Mouse (Mus musculus) neural tube, embryonic 15.5 days (tissue): ENCODE results near the gene Ppp4r1. TPM values are rescaled to one million over a fixed set of nuclear protein-coding genes. Genes with fewer than 3 reads are reported as not detected.

ENCODE experiments used
- ATAC-seq: fragments of 200-750 bp; cut with Nextera tagmentation; 2 replicates; pipeline ENCODE4 v1.8.0; 2017; ENCODE audit warnings: mild to moderate bottlenecking, moderate TSS enrichment, moderate library complexity; ENCODE audit not compliant: low FRiP score
- H3K27ac ChIP-seq: fragments of 300-500 bp; sonication (generic); replicated peaks from 2 replicates; pipeline ENCODE4 v1.5.1; 2015; ENCODE audit warnings: mild to moderate bottlenecking, inconsistent platforms
- H3K27me3 ChIP-seq: fragments of 300-500 bp; sonication (generic); replicated peaks from 2 replicates; pipeline ENCODE4 v1.6.1; 2015; ENCODE audit warnings: inconsistent platforms
- H3K36me3 ChIP-seq: fragments of 300-500 bp; sonication (generic); 2 replicates; pipeline ENCODE4 v1.6.1; 2015; ENCODE audit warnings: inconsistent platforms
- H3K4me1 ChIP-seq: fragments of 300-500 bp; sonication (generic); 2 replicates; pipeline ENCODE4 v1.6.1; 2015; ENCODE audit warnings: inconsistent platforms
- H3K4me2 ChIP-seq: fragments of 300-500 bp; sonication (generic); 2 replicates; pipeline ENCODE4 v1.6.1; 2015; ENCODE audit warnings: inconsistent platforms, mild to moderate bottlenecking, moderate library complexity
- H3K4me3 ChIP-seq: fragments of 300-500 bp; sonication (generic); replicated peaks from 2 replicates; pipeline ENCODE4 v1.5.1; 2015; ENCODE audit warnings: mild to moderate bottlenecking, inconsistent platforms
- H3K9ac ChIP-seq: fragments of 300-500 bp; sonication (generic); replicated peaks from 2 replicates; pipeline ENCODE4 v1.6.1; 2015; ENCODE audit warnings: mild to moderate bottlenecking, inconsistent platforms
- H3K9me3 ChIP-seq: fragments of 300-500 bp; sonication (generic); replicated peaks from 2 replicates; pipeline ENCODE4 v1.6.1; 2016; ENCODE audit warnings: inconsistent platforms
- WGBS: fragments of 180-500 bp; shearing (Covaris S2); methylation state at CpG from one replicate; pipeline ENCODE4 v1.1.7; 2015; ENCODE audit warnings: mixed read lengths; 5-methylcytosine and 5-hydroxymethylcytosine counted together
- polyA plus RNA-seq: library from polyadenylated mRNA; unstranded; fragments of >200 nt; fragmentation: Nextera tagmentation; extraction: Ambion mirVana; gene quantifications from 2 replicates; pipeline ENCODE4 v1.2.1, GENCODE M21; 2015

Ppp4r1 gene
- polyA plus RNA-seq, 1 experiment from 2014 or later = 36.3 TPM

DNA sequence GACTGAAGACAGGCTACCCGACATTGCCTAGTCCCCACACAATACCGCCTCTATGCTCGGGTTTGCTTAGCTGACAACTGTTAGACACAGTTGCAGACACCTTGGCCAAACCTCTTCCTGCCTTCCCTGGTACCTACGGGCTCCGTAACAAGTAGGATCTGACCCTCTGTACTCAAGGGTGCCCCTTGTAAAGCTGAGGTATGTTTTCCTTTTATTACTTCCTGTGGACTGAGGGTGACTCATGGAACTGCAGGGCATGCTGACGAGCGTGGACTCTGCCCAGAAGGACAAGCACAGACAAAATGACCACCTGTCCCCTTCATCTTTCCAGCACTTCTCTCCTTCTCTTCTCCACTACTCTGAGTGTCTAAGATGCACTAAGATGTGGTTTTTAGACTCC is 7.9 kb upstream of the Ppp4r1 start:
- no peak for ATAC-seq
- H3K4me3 ChIP-seq = no peak overlapping the region
- no peak overlapping the region for H3K9ac ChIP-seq
- peaks cover 28% of the 10 kb centered on the region for H3K4me1 ChIP-seq
- 71% methylated on average over 7 of the region's 7 CpGs for WGBS
- H3K36me3 ChIP-seq = no peaks in the 10 kb centered on the region
- no peaks in the 10 kb centered on the region for H3K27me3 ChIP-seq
- H3K9me3 ChIP-seq = no peaks in the 10 kb centered on the region
- no peak overlapping the region for H3K4me2 ChIP-seq
- H3K27ac ChIP-seq = no peak overlapping the region

DNA sequence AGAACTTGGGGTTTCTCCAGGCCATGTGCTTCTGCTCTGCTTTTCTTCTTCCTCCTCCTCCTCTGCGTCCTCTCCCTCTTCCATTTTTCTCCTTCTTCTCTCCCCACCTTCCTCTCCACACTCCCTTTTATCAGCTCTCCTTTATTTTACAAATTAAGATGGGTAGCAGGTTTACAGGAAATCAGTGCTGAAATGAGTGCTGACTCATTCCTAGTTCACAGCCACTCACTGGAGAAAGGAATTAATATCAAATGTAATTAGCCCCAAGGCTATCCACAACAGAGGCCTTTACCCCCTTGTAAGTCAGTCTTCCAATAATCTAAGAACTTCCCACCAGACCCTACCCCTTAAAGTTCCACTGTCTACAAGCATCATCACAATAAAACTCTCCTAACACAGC is 6.1 kb upstream of the Ppp4r1 start:
- Histone ChIP-seq H3K27me3 (no peaks in the 10 kb centered on the region), H3K27ac (no peak overlapping the region), H3K4me2 (no peak overlapping the region), H3K4me1 (peaks cover 14% of the 10 kb centered on the region), H3K9me3 (no peaks in the 10 kb centered on the region), H3K9ac (no peak overlapping the region), H3K4me3 (no peak overlapping the region), H3K36me3 (no peaks in the 10 kb centered on the region)
- ATAC-seq = no peak
- 79% methylated on average over 1 of the region's 1 CpGs for WGBS

GRCm38 (mm10) chr17:65777461-65777860 is 4.9 kb upstream of the Ppp4r1 start:
- Histone ChIP-seq H3K4me2 (no peak overlapping the region), H3K36me3 (no peaks in the 10 kb centered on the region), H3K9me3 (no peaks in the 10 kb centered on the region), H3K27ac (no peak overlapping the region), H3K4me1 (peaks cover 16% of the 10 kb centered on the region), H3K4me3 (no peak overlapping the region), H3K9ac (no peak overlapping the region), H3K27me3 (no peaks in the 10 kb centered on the region)
- ATAC-seq = no peak
- 90% methylated on average over 4 of the region's 4 CpGs for WGBS

- Histone ChIP-seq H3K27me3 (no peaks in the 10 kb centered on the region), H3K36me3 (0 out of 2 replicates have a peak, but pooled peaks cover 3% of the 10 kb centered on the region), H3K4me3 (no peak overlapping the region), H3K4me2 (no peak overlapping the region), H3K9ac (no peak overlapping the region), H3K4me1 (peaks cover 26% of the 10 kb centered on the region), H3K27ac (no peak overlapping the region; the same call in 1 of the 2 replicates), H3K9me3 (no peaks in the 10 kb centered on the region)
- WGBS = 96% methylated on average over 2 of the region's 2 CpGs
- no peak for ATAC-seq
Observed at GRCm38 (mm10) chr17:65780970-65781369, 1.4 kb upstream of the Ppp4r1 start.

DNA sequence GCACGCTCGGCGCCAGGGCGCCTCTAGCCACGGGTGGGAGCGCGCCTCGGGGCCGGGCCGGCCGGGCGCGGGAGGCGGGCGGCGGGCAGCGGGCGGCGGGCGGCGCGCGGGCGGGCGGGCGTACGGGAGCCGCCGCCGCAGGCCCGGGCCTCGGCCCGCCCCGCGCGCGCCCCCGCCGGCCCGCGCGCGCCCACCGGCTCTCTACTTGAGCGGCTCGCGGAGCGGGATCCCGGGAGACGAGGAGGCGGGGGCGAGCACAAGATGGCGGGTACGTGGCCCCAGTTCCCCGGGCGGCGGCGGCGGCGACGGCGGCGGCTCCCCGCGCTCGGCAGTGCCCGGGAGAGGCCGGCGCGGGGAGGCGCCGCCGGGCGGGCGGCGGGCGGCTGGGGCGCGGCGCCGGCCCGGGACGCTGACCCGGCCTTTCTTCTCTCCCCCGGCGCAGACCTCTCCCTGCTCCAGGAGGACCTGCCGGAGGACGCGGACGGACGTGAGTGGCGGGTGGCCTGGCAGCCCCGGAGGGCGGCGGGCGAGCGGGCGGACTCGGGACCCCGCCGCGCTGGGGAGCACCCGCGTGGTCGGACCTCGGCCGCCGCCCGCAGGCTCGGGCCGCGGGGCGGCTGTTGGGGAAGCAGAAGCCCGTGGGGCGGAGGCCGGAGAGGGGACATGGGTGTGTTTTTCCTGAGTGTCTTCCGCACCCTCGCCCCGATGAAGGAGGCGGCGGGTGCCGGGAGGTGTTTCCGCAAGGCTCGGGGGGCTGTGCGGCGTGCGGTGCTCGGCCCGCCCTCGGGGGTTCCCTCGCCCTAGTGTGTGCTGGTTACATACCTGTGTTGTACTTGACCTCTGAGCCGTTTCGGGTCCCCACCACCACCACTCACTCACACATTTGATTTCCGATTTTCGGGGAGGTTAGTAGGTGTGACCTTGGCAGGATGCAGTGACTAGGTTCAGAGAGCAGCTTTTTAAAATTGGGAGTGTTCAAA is 1.1 kb downstream of the Ppp4r1 start:
- H3K4me1 ChIP-seq = peaks cover 36% of the 10 kb centered on the region
- H3K9me3 ChIP-seq = no peaks in the 10 kb centered on the region
- H3K27ac ChIP-seq = peak overlapping the region; percentile 99
- peak overlapping the region; percentile 99 for H3K9ac ChIP-seq
- no peaks in the 10 kb centered on the region for H3K27me3 ChIP-seq
- ATAC-seq = peak; percentile 66
- peak overlapping the region; percentile 59 for H3K4me3 ChIP-seq
- WGBS = under 1% methylated on average over 78 of the region's 135 CpGs
- H3K4me2 ChIP-seq = peak overlapping the region; percentile 73
- 0 out of 2 replicates have a peak, but pooled peaks cover 3% of the 10 kb centered on the region for H3K36me3 ChIP-seq

- peak overlapping the region; percentile 65 for H3K4me2 ChIP-seq
- H3K27me3 ChIP-seq = no peaks in the 10 kb centered on the region
- 0 out of 2 replicates have a peak overlapping the region, but pooled peaks have one; percentile 23 for H3K9ac ChIP-seq
- 76% methylated on average over 8 of the region's 8 CpGs for WGBS
- H3K4me3 ChIP-seq = peak overlapping the region; percentile 59
- H3K36me3 ChIP-seq = 0 out of 2 replicates have a peak, but pooled peaks cover 3% of the 10 kb centered on the region
- no peaks in the 10 kb centered on the region for H3K9me3 ChIP-seq
- peaks cover 36% of the 10 kb centered on the region for H3K4me1 ChIP-seq
- H3K27ac ChIP-seq = no peak overlapping the region; the same call in 1 of the 2 replicates
- no peak for ATAC-seq
Observed at GRCm38 (mm10) chr17:65784610-65785140, 2.3 kb downstream of the Ppp4r1 start.

DNA sequence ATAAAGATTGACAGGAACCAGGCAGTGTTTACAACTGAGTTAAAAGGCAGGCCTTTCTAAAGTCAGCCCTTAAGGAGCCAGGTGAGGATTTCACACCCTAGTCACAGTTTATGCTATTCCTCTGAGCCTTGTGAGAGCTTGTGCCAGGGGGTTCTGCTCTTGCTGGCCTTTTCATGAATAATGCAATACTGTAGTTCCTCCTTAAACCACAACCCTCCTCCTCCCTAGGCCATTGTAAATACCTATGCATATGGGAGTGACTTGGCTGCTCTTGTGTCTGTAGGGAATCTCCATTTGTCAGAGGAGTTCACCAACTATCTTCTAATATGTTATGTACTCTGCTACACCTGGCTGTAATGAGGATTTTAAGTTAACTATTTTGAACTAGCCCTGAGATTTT is 3.3 kb downstream of the Ppp4r1 start:
- H3K27me3 ChIP-seq = no peaks in the 10 kb centered on the region
- H3K4me2 ChIP-seq = no peak overlapping the region
- no peak overlapping the region for H3K4me3 ChIP-seq
- no peaks in the 10 kb centered on the region for H3K9me3 ChIP-seq
- 0 out of 2 replicates have a peak, but pooled peaks cover 3% of the 10 kb centered on the region for H3K36me3 ChIP-seq
- H3K9ac ChIP-seq = no peak overlapping the region
- peaks cover 36% of the 10 kb centered on the region for H3K4me1 ChIP-seq
- H3K27ac ChIP-seq = no peak overlapping the region
- ATAC-seq = no peak

DNA sequence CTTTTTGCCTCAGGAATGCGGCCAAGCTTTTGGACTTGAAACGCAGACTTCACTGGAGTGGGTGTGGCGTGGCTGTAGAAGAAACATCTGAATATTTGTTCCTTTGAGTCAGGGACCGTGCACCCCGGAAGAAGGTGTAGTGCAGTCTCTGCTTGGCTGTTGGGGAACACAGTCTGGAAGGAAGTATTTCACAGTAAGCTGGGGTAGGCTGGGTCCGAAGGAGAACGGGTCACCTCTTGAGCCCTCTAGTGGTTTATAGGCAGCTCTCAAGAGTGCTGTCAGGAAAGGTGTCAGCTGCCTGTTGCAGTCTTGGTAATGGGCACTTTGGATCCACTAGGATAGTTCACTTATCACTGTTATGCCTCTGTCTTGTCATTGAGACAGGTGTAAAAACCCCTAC is 3.9 kb downstream of the Ppp4r1 start:
- no peaks in the 10 kb centered on the region for H3K9me3 ChIP-seq
- no peak overlapping the region for H3K27ac ChIP-seq
- no peaks in the 10 kb centered on the region for H3K27me3 ChIP-seq
- H3K4me3 ChIP-seq = no peak overlapping the region
- no peak for ATAC-seq
- peaks cover 34% of the 10 kb centered on the region for H3K4me1 ChIP-seq
- no peak overlapping the region for H3K4me2 ChIP-seq
- 83% methylated on average over 7 of the region's 7 CpGs for WGBS
- no peak overlapping the region for H3K9ac ChIP-seq
- H3K36me3 ChIP-seq = 0 out of 2 replicates have a peak, but pooled peaks cover 3% of the 10 kb centered on the region

GRCm38 (mm10) chr17:65787261-65787660 is 4.9 kb downstream of the Ppp4r1 start:
- Histone ChIP-seq H3K27ac (no peak overlapping the region), H3K4me2 (no peak overlapping the region), H3K4me3 (no peak overlapping the region), H3K4me1 (peaks cover 26% of the 10 kb centered on the region), H3K36me3 (0 out of 2 replicates have a peak, but pooled peaks cover 3% of the 10 kb centered on the region), H3K27me3 (no peaks in the 10 kb centered on the region), H3K9ac (no peak overlapping the region), H3K9me3 (no peaks in the 10 kb centered on the region)
- WGBS = 95% methylated on average over 4 of the region's 4 CpGs
- ATAC-seq = no peak

- H3K4me3 ChIP-seq = no peak overlapping the region
- H3K27ac ChIP-seq = no peak overlapping the region
- H3K36me3 ChIP-seq = 0 out of 2 replicates have a peak, but pooled peaks cover 3% of the 10 kb centered on the region
- H3K9ac ChIP-seq = no peak overlapping the region
- 77% methylated on average over 12 of the region's 12 CpGs for WGBS
- H3K4me2 ChIP-seq = no peak overlapping the region
- no peaks in the 10 kb centered on the region for H3K27me3 ChIP-seq
- H3K4me1 ChIP-seq = peaks cover 26% of the 10 kb centered on the region
- no peak for ATAC-seq
- H3K9me3 ChIP-seq = no peaks in the 10 kb centered on the region
Observed at GRCm38 (mm10) chr17:65788542-65789291, 6.3 kb downstream of the Ppp4r1 start.

DNA sequence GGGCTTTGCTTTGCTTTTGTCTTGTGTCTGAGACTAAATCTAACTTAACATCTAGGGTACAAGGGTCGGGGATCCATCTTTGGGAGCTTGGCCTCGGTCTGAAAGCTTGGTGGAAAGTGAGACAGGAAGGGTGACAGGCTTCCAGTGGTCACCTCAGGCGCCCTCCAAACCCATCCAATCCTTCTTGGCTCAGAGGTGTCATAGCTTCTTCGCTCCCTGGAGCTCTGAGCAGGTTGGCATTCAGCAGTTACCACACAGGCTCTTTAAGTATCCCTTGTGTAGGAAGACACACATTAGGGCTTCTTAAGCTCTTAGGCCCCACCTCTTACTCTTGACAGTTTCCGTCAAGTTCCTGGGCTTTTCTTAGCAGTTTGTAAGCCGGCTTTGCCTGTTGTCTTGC is 7.2 kb downstream of the Ppp4r1 start:
- Histone ChIP-seq H3K27me3 (no peaks in the 10 kb centered on the region), H3K4me1 (peaks cover 23% of the 10 kb centered on the region), H3K9ac (no peak overlapping the region), H3K4me2 (no peak overlapping the region), H3K9me3 (no peaks in the 10 kb centered on the region), H3K36me3 (0 out of 2 replicates have a peak, but pooled peaks cover 3% of the 10 kb centered on the region), H3K4me3 (no peak overlapping the region), H3K27ac (no peak overlapping the region)
- no peak for ATAC-seq
- 95% methylated on average over 6 of the region's 6 CpGs for WGBS
